Mouse (Mus musculus): ENCODE measurements around the gene Ptpa.

Ptpa gene

DNA sequence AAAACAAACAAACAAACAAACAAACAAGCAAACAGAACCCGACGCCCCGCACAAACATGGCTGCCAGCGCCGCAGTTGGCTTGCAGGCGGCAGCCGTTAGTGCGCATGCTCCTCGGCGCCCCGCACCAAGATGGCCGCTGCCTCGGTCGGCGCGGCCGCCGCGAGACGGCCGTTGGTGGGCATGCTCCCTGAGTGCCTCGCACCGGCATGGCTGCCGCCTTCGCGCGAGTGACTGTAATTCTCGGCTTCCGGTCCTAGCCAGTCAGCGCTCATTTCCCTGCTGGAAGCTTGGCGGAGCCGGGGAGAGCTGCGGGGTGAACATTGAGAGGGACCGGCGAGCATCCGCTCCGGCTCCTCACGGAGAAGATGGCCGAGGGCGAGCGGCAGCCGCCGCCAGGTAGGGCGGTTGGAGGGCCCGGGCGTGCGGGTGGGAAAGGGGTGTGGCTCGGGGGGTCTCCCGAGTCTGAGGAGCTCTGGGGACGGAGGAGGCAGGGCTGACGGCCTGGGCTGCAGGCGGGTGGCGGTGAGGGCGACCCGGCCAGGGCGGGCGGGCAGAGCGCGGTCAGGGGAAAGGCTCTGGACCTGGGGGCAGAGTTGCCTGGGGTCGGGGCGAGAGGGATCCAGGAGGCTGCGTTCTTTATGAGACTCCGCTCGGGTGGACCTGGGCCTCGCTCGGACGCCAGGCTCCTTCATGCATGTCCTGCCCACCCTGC lies at the start of gene Ptpa:
Ptpa (plus strand) TSS at position 104 of the 713 bp plus-strand sequence.
- peak; percentile 86 for DNase-seq (ENCODE audit: low read depth, low spot score)

- DNase-seq (ENCODE audit: low read depth, low spot score), result no peak
Observed at GRCm38 (mm10) chr2:30366203-30366602, 49.6 kb upstream of the Ptpa start.

DNA sequence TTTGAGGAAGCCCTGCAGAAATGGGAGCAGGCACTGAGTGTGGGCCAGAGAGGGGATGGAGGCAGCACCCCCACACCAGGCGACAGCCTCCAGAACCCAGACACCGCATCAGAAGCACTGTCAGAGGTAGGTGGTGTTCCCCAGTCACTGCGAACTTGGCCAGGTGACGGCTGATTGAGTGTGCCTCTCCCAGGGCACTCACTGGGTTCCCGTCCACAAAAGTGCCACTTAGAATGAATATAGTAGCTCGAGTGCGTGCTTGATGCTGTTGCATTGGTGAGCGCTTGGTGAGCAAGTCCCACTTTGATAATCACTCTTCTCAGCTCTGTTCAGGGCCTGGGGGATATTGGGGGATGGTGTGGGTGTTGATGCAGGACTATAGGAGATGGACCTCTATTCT lies 44.3 kb upstream of the Ptpa start:
- DNase-seq (ENCODE audit: low read depth, low spot score), result no peak

- DNase-seq (ENCODE audit: low read depth, low spot score), result no peak
Observed at GRCm38 (mm10) chr2:30372726-30373125, 43.1 kb upstream of the Ptpa start.

GRCm38 (mm10) chr2:30375893-30376292 lies 39.9 kb upstream of the Ptpa start:
- no peak for DNase-seq (ENCODE audit: low read depth, low spot score)

DNA sequence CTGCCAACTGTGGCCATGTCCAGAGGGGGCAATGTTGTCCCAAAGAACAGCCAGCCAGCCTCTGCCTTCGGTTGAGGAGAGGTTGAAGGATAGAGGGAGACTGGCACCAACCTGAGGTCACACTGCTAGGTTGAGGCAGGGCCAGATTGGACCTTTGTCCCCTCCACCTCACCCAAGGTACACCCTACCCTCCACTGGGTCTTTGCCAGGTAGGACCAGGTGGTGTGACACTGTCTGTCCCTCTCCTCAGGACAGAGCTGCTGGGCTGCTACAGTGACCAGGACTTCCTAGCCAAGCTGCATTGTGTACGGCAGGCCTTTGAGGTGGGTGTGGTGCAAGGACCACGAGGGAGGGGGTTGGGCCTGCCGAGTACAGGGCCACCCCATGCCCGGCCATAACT lies 38.1 kb upstream of the Ptpa start:
- no peak for DNase-seq (ENCODE audit: low read depth, low spot score)

DNA sequence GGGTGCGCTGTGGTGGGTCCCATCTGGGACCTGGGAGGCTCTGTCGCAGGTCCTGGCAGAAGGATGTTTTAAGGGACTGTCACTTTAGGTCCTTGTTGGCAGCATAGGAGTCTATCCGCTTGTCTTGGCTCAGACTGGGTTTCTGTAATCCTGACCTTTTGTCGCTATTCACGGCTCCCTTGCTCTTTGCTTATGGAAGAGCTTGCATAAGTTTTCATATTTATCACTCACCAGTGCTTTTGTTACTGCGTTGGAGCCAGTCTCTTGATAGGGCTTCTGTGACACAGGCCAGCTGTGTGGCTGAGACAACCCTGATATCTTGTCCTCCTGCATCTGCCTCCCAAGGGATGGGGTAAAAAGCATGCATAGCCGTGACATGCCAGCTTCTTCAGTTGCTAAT lies 36.5 kb upstream of the Ptpa start:
- no peak for DNase-seq (ENCODE audit: low read depth, low spot score)

DNA sequence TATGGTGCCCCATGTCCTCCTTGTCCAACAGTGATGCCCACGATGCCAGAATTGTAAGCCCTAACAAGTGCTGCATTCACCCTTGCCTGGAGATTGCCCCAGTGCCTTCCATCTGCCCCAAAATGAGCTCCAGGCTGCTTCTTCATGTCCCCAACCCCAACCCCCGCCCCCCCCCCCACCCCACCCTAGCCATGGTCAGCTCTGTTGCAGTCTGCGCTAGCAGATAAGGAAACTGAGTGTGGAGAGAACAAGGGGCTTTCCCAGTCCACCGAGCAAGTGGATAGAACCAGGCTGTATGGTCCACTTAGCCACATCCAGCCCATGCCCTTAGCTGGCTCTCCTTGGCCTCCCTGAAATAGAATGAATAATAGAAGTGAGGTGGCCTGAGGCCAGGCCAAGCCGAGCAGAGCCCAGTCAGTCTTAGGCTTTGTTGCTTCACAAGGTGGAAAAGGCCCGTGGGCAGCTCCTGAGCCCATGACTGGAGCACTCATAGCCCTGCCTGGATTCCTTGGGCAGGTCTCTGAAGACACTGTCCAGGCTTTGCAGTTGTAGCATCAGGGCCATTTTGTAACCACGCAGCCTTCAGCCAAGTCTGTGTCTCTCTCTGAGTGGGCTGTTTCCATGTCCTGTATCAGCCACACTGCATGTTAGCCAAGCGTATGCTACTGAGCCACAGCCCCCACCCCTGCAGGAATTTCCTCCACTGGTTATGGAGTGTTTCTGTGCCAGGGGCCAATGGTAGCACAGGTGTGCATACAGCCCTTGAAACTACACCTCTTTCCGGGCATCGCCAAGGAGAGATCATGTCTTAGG lies 35.1 kb upstream of the Ptpa start:
- DNase-seq (ENCODE audit: low read depth, low spot score), result no peak

DNA sequence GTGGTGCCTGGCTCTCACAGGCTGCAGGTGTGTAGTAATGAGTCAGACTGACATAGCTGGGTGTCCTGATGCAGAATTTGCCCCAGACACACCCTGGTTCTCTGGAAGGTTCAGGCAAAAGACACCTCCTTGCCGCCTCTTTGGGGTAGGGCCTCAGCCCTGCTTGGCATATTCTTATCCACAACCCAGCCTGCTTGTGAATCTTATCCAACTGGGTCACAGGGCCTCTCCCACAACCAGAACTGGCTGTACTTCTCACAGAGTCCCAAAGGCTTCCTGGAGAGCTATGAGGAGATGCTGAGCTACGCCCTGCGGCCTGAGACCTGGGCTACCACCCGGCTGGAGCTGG lies 34.5 kb upstream of the Ptpa start:
- no peak for DNase-seq (ENCODE audit: low read depth, low spot score)

DNA sequence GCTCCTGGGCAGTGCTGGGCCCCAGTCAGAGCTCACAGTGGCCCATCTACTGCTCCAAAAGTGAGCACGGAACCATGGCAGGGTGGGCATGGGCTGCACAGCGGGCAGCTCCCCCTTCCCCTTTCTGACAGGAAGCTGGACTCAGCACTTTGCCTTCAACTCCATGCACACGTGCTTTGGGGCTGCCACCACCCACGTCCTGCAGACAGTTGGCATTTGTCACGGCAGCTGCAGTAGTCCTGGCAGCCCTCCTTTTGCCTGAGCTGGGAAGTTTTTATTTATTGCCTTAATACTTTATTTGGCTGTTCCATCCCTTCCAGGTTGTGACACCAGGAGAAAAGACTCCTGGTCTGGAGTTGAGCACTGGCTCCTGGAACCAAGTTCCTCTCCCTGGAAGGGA lies 31.0 kb upstream of the Ptpa start:
- no peak for DNase-seq (ENCODE audit: low read depth, low spot score)

DNA sequence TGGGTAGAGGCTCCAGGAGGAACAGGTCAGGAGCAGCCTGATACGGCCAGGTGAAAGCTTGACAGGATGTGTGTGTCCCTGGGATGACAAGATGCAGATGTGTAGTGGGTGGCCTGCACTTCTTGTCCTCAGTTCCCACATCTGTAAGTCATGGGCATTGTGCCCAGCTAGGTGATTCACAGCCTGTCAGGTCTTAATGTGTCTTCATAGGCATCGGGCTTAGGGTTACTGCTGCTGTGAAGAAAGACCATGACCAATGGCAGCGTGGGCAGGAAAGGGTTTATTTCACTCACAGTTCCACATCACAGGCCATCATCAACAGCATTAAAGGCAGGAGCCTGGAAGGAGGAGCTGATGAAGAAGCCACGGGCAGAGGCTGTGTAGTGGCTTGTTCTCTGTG lies 30.2 kb upstream of the Ptpa start:
- no peak for DNase-seq (ENCODE audit: low read depth, low spot score)

DNA sequence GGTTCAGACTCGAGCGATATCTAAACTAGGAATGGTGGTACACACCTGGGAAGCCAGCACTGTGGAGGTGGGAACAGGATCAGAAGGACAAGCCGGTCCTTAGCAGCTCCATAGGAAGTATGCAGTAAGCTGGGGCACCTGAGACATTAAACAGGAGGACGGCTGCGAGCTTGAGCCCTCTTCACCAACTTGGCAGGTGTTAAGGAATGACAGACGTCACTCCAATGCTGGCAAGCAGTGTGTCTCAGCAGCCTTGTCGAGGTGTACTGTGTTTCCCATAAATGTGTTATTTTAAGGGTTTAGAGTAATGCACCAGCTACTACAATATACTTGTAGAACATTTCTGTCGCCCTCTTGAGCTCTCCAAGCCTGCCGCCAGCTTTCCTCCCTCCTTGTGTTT lies 28.9 kb upstream of the Ptpa start:
- DNase-seq (ENCODE audit: low read depth, low spot score), result no peak

- DNase-seq (ENCODE audit: low read depth, low spot score), result no peak
Observed at GRCm38 (mm10) chr2:30389000-30389399, 26.8 kb upstream of the Ptpa start.

GRCm38 (mm10) chr2:30392114-30392576 lies 23.7 kb upstream of the Ptpa start, which contains the start of gene Dolpp1:
Gene Dolpp1 (plus strand): TSS chr2:30392254.
- DNase-seq (ENCODE audit: low read depth, low spot score), result peak; percentile 86

DNA sequence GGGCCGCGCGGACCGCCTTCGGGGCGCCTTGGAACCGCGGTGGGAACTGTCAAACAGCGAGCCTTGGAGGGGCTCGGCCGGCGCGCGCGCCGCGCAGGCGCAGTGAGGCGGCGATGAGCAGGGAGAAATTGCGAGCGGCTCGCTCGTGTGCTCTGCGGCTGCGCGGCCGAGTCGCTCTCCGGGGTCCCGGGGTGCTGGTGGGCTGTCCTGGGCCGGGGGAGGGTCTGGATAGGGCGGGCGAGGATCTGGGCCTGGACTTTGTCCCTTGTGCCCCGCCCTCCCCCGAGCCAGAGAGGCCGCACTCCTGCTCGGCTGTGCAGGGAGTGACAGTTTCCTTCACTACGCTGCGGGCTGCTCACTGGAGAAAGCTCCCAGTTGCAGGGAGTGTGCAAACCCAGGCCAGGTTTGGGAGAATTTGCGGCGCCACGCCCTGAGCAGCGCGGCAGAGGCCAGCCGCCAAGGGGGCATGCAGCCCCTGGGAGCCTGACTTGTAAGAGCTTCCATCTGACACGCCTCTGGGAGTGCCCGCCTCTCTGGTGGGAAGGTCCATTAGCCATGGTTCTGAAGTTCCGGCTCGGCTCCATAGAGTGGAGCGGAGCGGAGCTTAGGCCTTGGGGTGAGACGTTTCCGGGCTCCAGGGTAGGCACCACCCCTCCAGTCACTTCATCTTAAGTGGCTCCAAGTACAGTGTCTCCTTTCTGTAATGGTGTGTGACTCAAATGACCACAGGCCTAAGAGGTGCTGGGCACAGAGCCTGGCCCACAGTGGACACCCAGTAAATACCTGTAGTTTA lies 23.1 kb upstream of the Ptpa start:
- no peak for DNase-seq (ENCODE audit: low read depth, low spot score)

DNA sequence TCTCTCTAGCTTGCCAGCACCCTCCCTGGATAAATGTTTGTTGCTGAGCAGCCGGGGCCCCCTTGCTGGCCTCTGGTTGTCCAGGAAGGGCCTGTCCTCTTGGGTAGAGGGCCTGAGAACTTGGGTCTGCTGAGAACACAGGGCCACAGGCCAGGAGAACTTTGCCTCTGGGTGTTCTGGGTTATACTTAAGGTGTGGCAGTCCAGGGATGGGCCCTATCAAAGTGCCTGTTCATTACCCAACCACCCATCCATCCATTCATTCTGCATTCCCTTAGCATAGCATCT lies 22.5 kb upstream of the Ptpa start:
- DNase-seq (ENCODE audit: low read depth, low spot score), result no peak

GRCm38 (mm10) chr2:30395757-30396156 lies 20.1 kb upstream of the Ptpa start:
- DNase-seq (ENCODE audit: low read depth, low spot score), result no peak

GRCm38 (mm10) chr2:30396246-30396645 lies 19.6 kb upstream of the Ptpa start:
- DNase-seq (ENCODE audit: low read depth, low spot score), result no peak

GRCm38 (mm10) chr2:30397986-30398512 lies 17.8 kb upstream of the Ptpa start:
- peak; percentile 69 for DNase-seq (ENCODE audit: low read depth, low spot score)

DNA sequence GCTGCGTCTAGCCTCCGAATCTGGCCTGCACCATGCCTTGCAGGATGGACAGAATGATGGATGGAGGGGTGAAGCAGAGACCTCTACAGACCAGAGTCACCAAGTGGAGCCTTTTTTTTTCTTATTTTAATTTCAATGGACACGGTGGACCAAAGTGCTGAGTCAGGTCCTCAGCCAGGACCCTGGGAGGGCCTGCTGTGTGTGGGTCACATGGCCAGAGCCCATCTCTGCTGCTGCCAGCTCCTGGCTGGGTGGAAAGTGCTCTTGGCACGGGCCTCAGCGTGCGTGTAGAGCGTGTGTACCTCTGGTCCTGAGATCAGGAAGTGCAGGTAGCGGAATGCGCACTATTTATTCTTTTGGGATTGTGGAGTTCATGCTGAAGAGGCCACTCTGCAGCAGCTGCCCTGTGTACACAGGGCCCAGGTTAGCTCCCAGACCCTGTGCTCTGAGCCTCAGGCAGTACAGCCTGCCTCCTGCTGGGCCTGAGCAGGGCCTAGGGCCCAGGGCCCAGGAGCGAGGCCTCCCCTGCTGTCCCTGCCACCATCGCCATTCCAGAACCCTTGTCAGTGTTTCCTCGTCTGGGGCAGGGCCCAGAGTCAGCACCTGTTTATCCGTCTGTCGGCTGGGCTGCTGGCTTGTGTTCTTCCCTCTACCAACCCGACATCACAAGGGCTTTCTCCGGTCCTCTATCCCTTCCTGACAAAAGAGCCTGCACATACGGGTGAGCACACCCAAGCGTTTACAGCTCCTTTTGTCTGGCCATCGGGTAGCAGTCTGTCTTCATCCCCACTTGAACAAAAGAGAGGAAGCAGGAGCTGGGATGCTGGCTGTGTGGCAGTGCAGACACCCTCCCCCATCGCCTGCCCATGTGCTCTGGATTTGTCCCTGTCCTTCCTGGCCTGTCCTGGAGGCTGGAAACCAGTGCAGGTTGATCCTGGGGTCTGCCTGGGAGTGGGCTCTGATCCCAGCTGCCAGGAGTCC lies 16.4 kb upstream of the Ptpa start:
- no peak for DNase-seq (ENCODE audit: low read depth, low spot score)

- no peak for DNase-seq (ENCODE audit: low read depth, low spot score)
Observed at GRCm38 (mm10) chr2:30401581-30401980, 14.3 kb upstream of the Ptpa start.

Measured in retina, adult 2 months (tissue).